Comparison of ENCODE assay signal across 8 mouse cellular contexts in the genomic region with DNA sequence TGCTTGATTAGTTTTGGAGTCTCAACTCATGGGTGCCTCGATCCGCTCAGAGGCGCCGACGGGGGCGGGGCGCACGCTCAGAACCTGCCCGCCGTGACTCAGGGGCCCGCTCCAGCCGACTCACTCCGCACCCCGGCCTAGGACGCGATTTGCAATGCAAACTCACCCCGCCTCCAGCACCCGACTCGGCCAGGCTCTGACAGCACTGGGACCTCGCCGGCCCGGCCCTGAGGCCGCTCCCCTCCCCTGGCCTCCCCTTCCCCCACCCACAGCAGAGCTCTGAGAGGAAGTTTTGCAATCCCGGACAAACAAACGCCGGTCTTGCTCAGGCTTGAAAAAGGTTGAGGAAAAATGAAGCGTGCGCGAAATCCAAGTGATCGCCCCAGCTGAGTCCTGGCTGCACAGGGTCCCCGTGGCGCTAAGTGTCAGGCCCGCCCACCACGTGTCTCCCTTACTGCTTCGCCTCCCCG. TPM values are rescaled to one million over a fixed set of nuclear protein-coding genes. Genes with fewer than 3 reads are reported as not detected.
A peak's percentile ranks its signal among the peaks of the same experiment; 100 is the strongest.
DNase-seq lines count a peak whose midpoint lies in the region; ATAC-seq lines count a peak whose summit lies in the region.
"Had no signal": no experiment of that assay in that cellular context is flagged by ENCODE, and none has a peak within 500 bp of the region (broad histone marks: within the 10 kb centered on the region; RNA-seq: fewer than 3 reads in every experiment).

No protein-coding gene starts in this region.

- H3K9ac ChIP-seq in embryonic facial prominence, embryonic 13.5 days = peak overlapping the region; percentile 60
- no peak overlapping the region for H3K9ac ChIP-seq in hindbrain, embryonic 11.5 days (ENCODE audit: low read depth, low read length)
- peak overlapping the region; percentile 9; the same call in 1 of the 2 replicates for H3K9ac ChIP-seq in liver, embryonic 13.5 days
- H3K9ac ChIP-seq in neural tube, embryonic 13.5 days = peak overlapping the region; percentile 46

- ATAC-seq in embryonic facial prominence, embryonic 13.5 days (ENCODE audit: insufficient number of reproducible peaks, insufficient read depth, low FRiP score, low TSS enrichment, low read depth) = 0 out of 2 replicates have a peak, but pooled peaks have one; percentile 39
- ATAC-seq in hindbrain, embryonic 11.5 days (ENCODE audit: low FRiP score) = peak; percentile 47; the same call in 1 of the 2 replicates
- ATAC-seq in liver, embryonic 13.5 days (ENCODE audit: low read depth) = peak; percentile 72
- no peak for ATAC-seq in neural tube, embryonic 13.5 days (ENCODE audit: low read depth)

- DNase-seq in A20 (ENCODE audit: low read depth, low spot score) (peak; percentile 47), ES-CJ7 (ENCODE audit: low read depth, low spot score) (peak; percentile 77)
- DNase-seq in hindbrain, embryonic 11.5 days (ENCODE audit: low spot score) = peak; percentile 42
- DNase-seq in liver, embryonic 13.5 days = peak; percentile 18
- DNase-seq in T-cell, adult 2 months (ENCODE audit: low spot score) = no peak

- 0 out of 2 replicates have a peak overlapping the region, but pooled peaks have one; percentile 16 for H3K27ac ChIP-seq in embryonic facial prominence, embryonic 13.5 days
- no peak overlapping the region for H3K27ac ChIP-seq in hindbrain, embryonic 11.5 days (ENCODE audit: low read depth, low read length)
- H3K27ac ChIP-seq in liver, embryonic 13.5 days = peak overlapping the region; percentile 43; the same call in 1 of the 2 replicates
- no peak overlapping the region for H3K27ac ChIP-seq in neural tube, embryonic 13.5 days (replicated peaks)
- H3K27ac ChIP-seq: macrophage had no signal

- H3K36me3 ChIP-seq in embryonic facial prominence, embryonic 13.5 days = no peaks in the 10 kb centered on the region
- H3K36me3 ChIP-seq in hindbrain, embryonic 11.5 days (ENCODE audit: control insufficient read depth, insufficient read depth, low read length) = no peaks in the 10 kb centered on the region
- no peaks in the 10 kb centered on the region for H3K36me3 ChIP-seq in liver, embryonic 13.5 days
- no peaks in the 10 kb centered on the region for H3K36me3 ChIP-seq in neural tube, embryonic 13.5 days

- H3K9me3 ChIP-seq in embryonic facial prominence, embryonic 13.5 days = no peaks in the 10 kb centered on the region
- H3K9me3 ChIP-seq in hindbrain, embryonic 11.5 days (ENCODE audit: control insufficient read depth, low read length) = no peaks in the 10 kb centered on the region
- H3K9me3 ChIP-seq in liver, embryonic 13.5 days (replicated peaks) = no peaks in the 10 kb centered on the region
- no peaks in the 10 kb centered on the region for H3K9me3 ChIP-seq in neural tube, embryonic 13.5 days

- peak overlapping the region; percentile 50 for H3K4me3 ChIP-seq in embryonic facial prominence, embryonic 13.5 days
- peak overlapping the region; percentile 29 for H3K4me3 ChIP-seq in hindbrain, embryonic 11.5 days (ENCODE audit: low read depth, low read length)
- peak overlapping the region; percentile 45 for H3K4me3 ChIP-seq in liver, embryonic 13.5 days (replicated peaks)
- H3K4me3 ChIP-seq in neural tube, embryonic 13.5 days = peak overlapping the region; percentile 44

- peaks cover 22% of the 10 kb centered on the region for H3K4me1 ChIP-seq in embryonic facial prominence, embryonic 13.5 days
- peaks cover 10% of the 10 kb centered on the region; the same call in 1 of the 2 replicates for H3K4me1 ChIP-seq in hindbrain, embryonic 11.5 days (replicated peaks; ENCODE audit: control insufficient read depth, insufficient read depth, low read length)
- H3K4me1 ChIP-seq in liver, embryonic 13.5 days (replicated peaks) = peaks cover 25% of the 10 kb centered on the region
- H3K4me1 ChIP-seq in neural tube, embryonic 13.5 days (replicated peaks) = peaks cover 25% of the 10 kb centered on the region

- WGBS in embryonic facial prominence, embryonic 13.5 days = under 1% methylated on average over 36 of the region's 36 CpGs
- under 1% methylated on average over 36 of the region's 36 CpGs for WGBS in hindbrain, embryonic 11.5 days
- under 1% methylated on average over 36 of the region's 36 CpGs for WGBS in liver, embryonic 13.5 days (ENCODE audit: insufficient replicate concordance)
- WGBS in neural tube, embryonic 13.5 days = under 1% methylated on average over 36 of the region's 36 CpGs

- peak overlapping the region; percentile 97 for H3K4me2 ChIP-seq in embryonic facial prominence, embryonic 13.5 days
- peak overlapping the region; percentile 52 for H3K4me2 ChIP-seq in hindbrain, embryonic 11.5 days (replicated peaks; ENCODE audit: low read depth, low read length)
- H3K4me2 ChIP-seq in liver, embryonic 13.5 days = peak overlapping the region; percentile 68
- H3K4me2 ChIP-seq in neural tube, embryonic 13.5 days = peak overlapping the region; percentile 88

- peaks cover 90% of the 10 kb centered on the region for H3K27me3 ChIP-seq in embryonic facial prominence, embryonic 13.5 days
- peaks cover 64% of the 10 kb centered on the region for H3K27me3 ChIP-seq in hindbrain, embryonic 11.5 days (ENCODE audit: control insufficient read depth, insufficient read depth, low read length)
- H3K27me3 ChIP-seq in liver, embryonic 13.5 days = peaks cover 86% of the 10 kb centered on the region
- H3K27me3 ChIP-seq in neural tube, embryonic 13.5 days = peaks cover 84% of the 10 kb centered on the region

RNA-seq across cellular contexts. Expression of gene Ascl2, which starts 1.6 kb away (rescaled TPM):
- 0.41 and 1.3 TPM in 2 replicates for polyA plus RNA-seq in embryonic facial prominence, embryonic 13.5 days (2015; fragmentation: Nextera tagmentation; extraction: Ambion mirVana)
- polyA plus RNA-seq in hindbrain, embryonic 11.5 days (2014; fragmentation: Nextera tagmentation; extraction: Ambion mirVana) = 0.27 and 0.34 TPM in 2 replicates
- polyA plus RNA-seq in liver, embryonic 13.5 days (2015; fragmentation: Nextera tagmentation; extraction: Ambion mirVana) = 0.83 and 0.85 TPM in 2 replicates
- 0.55 and 0.98 TPM in 2 replicates for polyA plus RNA-seq in neural tube, embryonic 13.5 days (2015; fragmentation: Nextera tagmentation; extraction: Ambion mirVana)

RNA-seq across cellular contexts. Expression of gene Th, which starts 36.5 kb away (rescaled TPM):
- polyA plus RNA-seq in embryonic facial prominence, embryonic 13.5 days (2015; fragmentation: Nextera tagmentation; extraction: Ambion mirVana) = 0.32 and 0.78 TPM in 2 replicates
- 13.4 and 13.9 TPM in 2 replicates for polyA plus RNA-seq in hindbrain, embryonic 11.5 days (2014; fragmentation: Nextera tagmentation; extraction: Ambion mirVana)
- polyA plus RNA-seq in liver, embryonic 13.5 days (2015; fragmentation: Nextera tagmentation; extraction: Ambion mirVana) = not detected in 2 replicates
- 69.6 and 98.6 TPM in 2 replicates for polyA plus RNA-seq in neural tube, embryonic 13.5 days (2015; fragmentation: Nextera tagmentation; extraction: Ambion mirVana)
- polyA plus RNA-seq: macrophage had no signal

RNA-seq across cellular contexts. Expression of gene Tspan32, which starts 37.4 kb away (rescaled TPM):
- 2.6 and 2.8 TPM in 2 replicates for polyA plus RNA-seq in embryonic facial prominence, embryonic 13.5 days (2015; fragmentation: Nextera tagmentation; extraction: Ambion mirVana)
- 5.8 and 8.3 TPM in 2 replicates for polyA plus RNA-seq in hindbrain, embryonic 11.5 days (2014; fragmentation: Nextera tagmentation; extraction: Ambion mirVana)
- polyA plus RNA-seq in liver, embryonic 13.5 days (2015; fragmentation: Nextera tagmentation; extraction: Ambion mirVana) = 89.4 and 99.6 TPM in 2 replicates
- polyA plus RNA-seq in neural tube, embryonic 13.5 days (2015; fragmentation: Nextera tagmentation; extraction: Ambion mirVana) = 0.36 and 0.85 TPM in 2 replicates

Comparison
In these comparisons a context has a peak if more than half of its experiments do, and no peak if none do; other contexts are left out.
1. H3K27ac ChIP-seq: peak in embryonic facial prominence, embryonic 13.5 days (single experiment) and liver, embryonic 13.5 days (single experiment); none in hindbrain, embryonic 11.5 days (single experiment) and neural tube, embryonic 13.5 days (single experiment).
2. Peak in every context shown above with its lines, with median percentiles within 50 percentile points of each other: H3K4me2 ChIP-seq and H3K4me3 ChIP-seq.